Mouse (Mus musculus) kidney, embryonic 16.5 days (tissue): ENCODE measurements at regions not wholly inside any gene's neighbourhood (a gene's known extent, or its start where the extent isn't known, plus 50 kb on each side); places are given as distances from the start of the nearest gene placed in this dataset.

Experiments
- ATAC-seq: fragments of 200-750 bp; cut with Nextera tagmentation; 2 replicates; pipeline ENCODE4 v1.8.0; 2017; ENCODE audit warnings: moderate TSS enrichment; ENCODE audit not compliant: low FRiP score, low TSS enrichment
- H3K27ac ChIP-seq: fragments of 300-500 bp; sonication (generic); 2 replicates; pipeline ENCODE4 v1.5.1; 2014; ENCODE audit warnings: low read length
- H3K27me3 ChIP-seq: fragments of 300-500 bp; sonication (generic); 2 replicates; pipeline ENCODE4 v1.6.1; 2014; ENCODE audit warnings: low read length, control low read depth, mixed read lengths; ENCODE audit not compliant: insufficient read depth
- H3K36me3 ChIP-seq: fragments of 300-500 bp; sonication (generic); 2 replicates; pipeline ENCODE4 v1.6.1; 2014; ENCODE audit warnings: low read length, control low read depth, mixed read lengths; ENCODE audit not compliant: insufficient read depth
- H3K4me1 ChIP-seq: fragments of 300-500 bp; sonication (generic); 2 replicates; pipeline ENCODE4 v1.6.1; 2014; ENCODE audit warnings: low read length, control low read depth, mixed read lengths; ENCODE audit not compliant: insufficient read depth
- H3K4me2 ChIP-seq: fragments of 300-500 bp; sonication (generic); replicated peaks from 2 replicates; pipeline ENCODE4 v1.6.1; 2014; ENCODE audit warnings: low read depth, low read length
- H3K4me3 ChIP-seq: fragments of 300-500 bp; sonication (generic); 2 replicates; pipeline ENCODE4 v1.5.1; 2014; ENCODE audit warnings: mild to moderate bottlenecking, low read length
- H3K9ac ChIP-seq: fragments of 300-500 bp; sonication (generic); replicated peaks from 2 replicates; pipeline ENCODE4 v1.6.1; 2014; ENCODE audit warnings: low read length
- H3K9me3 ChIP-seq: fragments of 300-500 bp; sonication (generic); 2 replicates; pipeline ENCODE4 v1.6.1; 2016; ENCODE audit warnings: low read length, control low read depth
- WGBS: fragments of 180-500 bp; shearing (Covaris S2); extraction: QIAGEN DNeasy Blood & Tissue Kit; methylation state at CpG from one replicate; pipeline ENCODE4 v1.1.7; 2014; 5-methylcytosine and 5-hydroxymethylcytosine counted together

GRCm38 (mm10) chr1:148690085-148690484 is 1271.0 kb downstream of the Pla2g4a start:
- Histone ChIP-seq H3K27me3 (no peaks in the 10 kb centered on the region), H3K36me3 (no peaks in the 10 kb centered on the region), H3K9ac (no peak overlapping the region), H3K4me3 (no peak overlapping the region), H3K4me2 (no peak overlapping the region), H3K27ac (no peak overlapping the region), H3K9me3 (no peaks in the 10 kb centered on the region), H3K4me1 (no peaks in the 10 kb centered on the region)
- 82% methylated on average over 2 of the region's 2 CpGs for WGBS
- no peak for ATAC-seq

- 95% methylated on average over 4 of the region's 4 CpGs for whole genome bisulfite sequencing
- Histone ChIP-seq H3K9ac (no peak overlapping the region), H3K4me3 (no peak overlapping the region), H3K36me3 (no peaks in the 10 kb centered on the region), H3K27ac (no peak overlapping the region), H3K4me1 (no peaks in the 10 kb centered on the region), H3K4me2 (no peak overlapping the region), H3K9me3 (no peaks in the 10 kb centered on the region), H3K27me3 (no peaks in the 10 kb centered on the region)
- no peak for ATAC-seq
Measured at GRCm38 (mm10) chr1:148689618-148690017, 1271.5 kb downstream of the Pla2g4a start.

- Histone ChIP-seq H3K9ac (no peak overlapping the region), H3K4me3 (no peak overlapping the region), H3K4me1 (no peaks in the 10 kb centered on the region), H3K27ac (no peak overlapping the region), H3K27me3 (no peaks in the 10 kb centered on the region), H3K9me3 (no peaks in the 10 kb centered on the region), H3K36me3 (no peaks in the 10 kb centered on the region), H3K4me2 (no peak overlapping the region)
- ATAC-seq: no peak
Measured at GRCm38 (mm10) chr1:148675516-148675915, 1285.6 kb downstream of the Pla2g4a start.

DNA sequence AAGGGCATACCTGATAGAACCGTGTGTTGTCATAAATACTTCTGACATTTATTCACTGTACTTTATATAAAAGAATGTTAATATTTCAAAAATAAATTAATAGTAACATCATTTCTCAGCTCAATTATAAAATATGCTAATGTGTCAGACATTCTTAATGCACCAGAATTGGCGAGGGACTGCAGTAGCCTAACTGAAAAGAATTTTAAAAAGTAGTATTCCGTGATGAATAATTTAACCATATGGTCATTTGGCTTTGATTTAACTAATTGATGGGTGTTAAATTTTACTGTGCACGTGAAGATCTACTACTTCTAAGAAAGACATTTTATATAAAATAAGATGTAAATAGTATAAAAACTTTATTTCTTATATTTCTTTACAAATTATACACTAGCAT is 1296.7 kb downstream of the Pla2g4a start:
- 71% methylated on average over 4 of the region's 4 CpGs for WGBS
- no peak for ATAC-seq
- no peaks in the 10 kb centered on the region for H3K4me1 ChIP-seq

DNA sequence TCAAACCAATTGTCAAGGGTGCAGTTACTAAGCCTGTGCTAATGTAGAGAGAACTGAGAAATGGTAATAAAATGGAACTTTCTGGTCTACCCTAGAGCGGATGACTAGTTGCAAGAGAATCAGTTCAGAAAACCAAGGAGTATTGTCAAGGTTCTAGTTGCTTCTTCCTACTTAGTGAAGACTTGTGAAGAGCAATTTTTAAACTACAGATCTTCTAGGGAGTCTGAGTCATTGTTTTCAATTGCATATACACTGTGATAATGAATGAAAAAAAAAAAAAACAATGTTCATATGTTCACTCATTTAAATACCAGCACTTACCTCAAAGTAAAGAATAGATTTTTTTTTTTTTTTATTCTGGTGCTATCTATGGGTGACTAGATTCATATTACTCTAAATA is 1304.1 kb downstream of the Pla2g4a start:
- Histone ChIP-seq H3K27ac (no peak overlapping the region), H3K4me1 (no peaks in the 10 kb centered on the region), H3K4me3 (no peak overlapping the region), H3K4me2 (no peak overlapping the region), H3K9ac (no peak overlapping the region), H3K36me3 (no peaks in the 10 kb centered on the region), H3K9me3 (no peaks in the 10 kb centered on the region), H3K27me3 (no peaks in the 10 kb centered on the region)
- ATAC-seq: no peak
- WGBS: 93% methylated on average over 1 of the region's 1 CpGs

More for the DNA sequence above, 1296.7 kb downstream of the Pla2g4a start:
- Histone ChIP-seq H3K27ac (no peak overlapping the region), H3K4me2 (no peak overlapping the region), H3K4me3 (no peak overlapping the region), H3K36me3 (no peaks in the 10 kb centered on the region), H3K27me3 (no peaks in the 10 kb centered on the region), H3K9me3 (no peaks in the 10 kb centered on the region), H3K9ac (no peak overlapping the region)
